Mouse (Mus musculus): Measurements from ENCODE around the gene Foxs1.
A peak's percentile ranks its signal among the peaks of the same experiment; 100 is the strongest.

Gene Foxs1

DNA sequence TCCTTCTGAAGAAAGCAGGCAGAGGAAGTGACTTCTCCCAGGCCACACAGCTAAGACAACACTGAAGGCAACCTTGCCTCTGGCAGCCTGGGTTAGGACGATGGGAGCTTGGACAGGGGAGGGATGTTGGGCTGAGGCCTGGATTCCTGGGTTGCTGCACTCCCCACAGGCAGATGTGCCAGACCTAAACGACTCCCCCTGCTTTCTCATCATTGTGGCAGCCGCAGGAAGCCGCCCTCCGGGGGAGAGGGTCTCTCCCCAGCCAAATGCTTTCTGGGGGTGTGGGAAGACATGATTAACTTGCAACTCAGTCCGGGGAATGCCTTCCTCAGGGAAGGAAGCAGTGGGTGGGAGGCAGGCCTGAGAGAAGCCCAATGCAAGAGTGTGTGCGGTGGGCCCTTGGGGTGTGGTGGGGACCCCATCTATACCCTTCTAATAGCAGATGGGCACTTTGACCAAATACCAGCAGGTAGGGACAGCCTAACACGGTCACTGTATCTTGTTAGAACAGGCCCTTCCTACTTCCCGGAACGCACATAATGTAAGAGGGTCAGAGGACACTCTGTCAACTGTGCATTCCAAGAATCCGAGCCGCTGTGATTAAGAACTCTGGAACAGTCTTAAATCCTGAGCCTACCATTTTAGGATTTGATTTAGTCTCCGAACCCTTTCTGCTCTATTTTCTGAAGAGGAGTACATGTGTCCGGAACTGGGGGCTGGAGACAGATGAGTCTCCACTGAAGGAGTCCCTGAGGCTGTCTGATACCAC lies 4.6 kb downstream of the Foxs1 start:
- DNase-seq (ENCODE audit: low read depth, low spot score): no peak

DNA sequence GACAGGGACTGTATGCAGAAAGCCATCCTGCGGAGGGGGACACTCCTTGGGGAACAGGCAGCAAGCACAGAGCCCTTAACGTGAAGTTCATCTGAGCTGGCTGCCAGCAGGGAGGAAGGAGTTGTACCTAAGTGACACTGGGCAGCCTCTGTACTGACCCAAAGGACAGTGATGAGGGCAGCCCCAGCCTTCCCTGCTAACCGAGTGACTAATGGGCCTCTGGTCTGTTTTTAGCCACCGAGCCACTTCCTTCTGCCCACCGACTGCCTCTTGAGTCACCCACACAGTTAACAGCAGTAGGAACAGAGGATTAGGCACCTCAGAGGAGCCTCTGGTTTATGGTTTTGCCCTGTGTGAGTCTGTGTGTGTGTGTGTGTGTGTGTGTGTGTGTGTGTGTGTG lies 5.6 kb downstream of the Foxs1 start:
- no peak for DNase-seq (ENCODE audit: low read depth, low spot score)

DNA sequence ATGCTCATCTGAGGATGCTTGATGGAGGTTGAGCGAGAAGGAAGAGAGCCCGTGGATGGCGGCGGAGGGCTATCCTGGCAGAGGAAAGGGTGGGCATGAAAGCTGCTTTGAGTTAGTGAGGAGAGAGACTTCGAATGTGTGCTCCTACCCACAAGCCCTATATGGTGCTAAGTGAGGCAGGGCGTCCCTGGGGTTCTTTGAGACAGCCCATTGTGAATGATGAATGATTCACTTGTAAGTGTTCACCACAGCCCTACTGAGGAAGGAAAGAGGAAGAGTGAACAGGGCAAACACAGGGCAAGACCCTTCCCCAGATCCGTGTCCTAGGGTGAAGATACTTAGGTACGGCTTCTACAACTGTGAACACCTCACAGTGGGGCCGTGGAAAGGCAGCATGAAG lies 6.1 kb downstream of the Foxs1 start:
- DNase-seq (ENCODE audit: low read depth, low spot score): no peak

DNA sequence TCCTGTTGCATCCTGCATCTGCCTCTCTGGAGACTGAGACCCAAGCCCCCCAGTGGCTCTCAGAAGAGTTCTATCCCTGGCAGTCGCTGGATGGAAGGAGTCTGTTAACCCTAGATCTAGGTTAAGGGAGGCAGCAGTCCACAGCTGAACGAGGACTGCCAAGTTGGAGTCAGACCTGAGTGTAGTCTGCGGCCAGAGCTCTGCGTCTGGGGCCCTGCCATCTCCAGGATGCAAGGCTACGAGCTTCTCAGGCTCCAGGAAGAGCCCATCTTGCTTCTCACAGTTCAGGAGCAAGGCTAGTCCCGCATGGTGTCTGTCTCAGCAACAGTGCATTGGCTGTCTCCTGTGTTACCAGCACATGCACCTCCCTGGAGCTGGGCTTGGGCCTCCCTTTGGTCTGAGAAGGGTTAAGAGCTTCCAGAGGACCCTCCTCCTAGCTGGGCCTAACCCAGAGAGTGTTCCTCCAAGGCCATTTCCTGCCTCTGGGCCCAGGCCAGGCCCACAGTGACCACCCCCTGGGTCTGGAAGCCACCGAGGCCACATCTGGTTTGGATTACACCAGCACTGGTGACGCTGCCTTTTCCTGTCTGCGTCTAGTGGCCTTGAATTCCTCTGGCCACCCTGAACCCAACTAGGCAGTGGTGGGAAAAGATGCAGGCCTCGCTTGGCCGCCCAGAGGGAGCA lies 7.7 kb downstream of the Foxs1 start:
- no peak for DNase-seq (ENCODE audit: low read depth, low spot score)

DNA sequence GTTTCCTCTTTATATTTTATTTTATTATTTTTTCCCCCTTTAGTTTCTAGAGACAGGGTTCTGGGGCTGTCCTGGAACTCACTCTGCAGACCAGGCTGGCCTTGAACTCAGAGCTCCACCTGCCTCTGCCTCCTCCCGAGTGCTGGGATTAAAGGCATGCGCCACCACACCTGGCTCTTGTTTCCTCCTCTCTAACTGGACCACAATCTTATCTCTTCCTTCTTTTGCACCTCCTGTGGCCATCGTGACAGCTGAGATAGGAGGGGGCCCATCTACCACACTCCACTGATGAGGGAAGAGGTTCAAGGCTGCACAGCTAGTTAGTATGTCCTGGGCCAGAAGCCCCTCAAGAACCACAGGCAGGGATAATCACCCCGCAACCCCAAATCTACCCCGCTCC lies 8.5 kb downstream of the Foxs1 start:
- DNase-seq (ENCODE audit: low read depth, low spot score): no peak

DNA sequence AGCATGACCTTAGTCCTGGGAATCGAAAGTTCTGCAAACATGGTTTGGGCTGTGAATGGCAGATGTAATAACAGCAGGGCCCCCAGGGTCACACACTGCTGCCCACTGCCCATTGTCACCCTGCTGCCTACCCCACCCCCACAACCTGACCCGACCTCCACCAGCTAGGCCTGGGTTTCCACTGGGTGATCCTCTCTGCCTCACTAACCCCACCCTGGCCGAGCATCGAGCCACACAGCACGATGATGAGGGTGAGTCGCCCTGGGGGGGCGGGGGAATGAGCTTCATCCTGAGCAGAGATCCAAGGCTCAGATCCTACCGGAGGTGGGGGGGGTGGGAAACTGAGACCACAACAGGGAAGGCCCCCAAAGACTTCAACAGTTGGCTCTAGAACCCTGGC lies 8.9 kb downstream of the Foxs1 start:
- DNase-seq (ENCODE audit: low read depth, low spot score): no peak

DNA sequence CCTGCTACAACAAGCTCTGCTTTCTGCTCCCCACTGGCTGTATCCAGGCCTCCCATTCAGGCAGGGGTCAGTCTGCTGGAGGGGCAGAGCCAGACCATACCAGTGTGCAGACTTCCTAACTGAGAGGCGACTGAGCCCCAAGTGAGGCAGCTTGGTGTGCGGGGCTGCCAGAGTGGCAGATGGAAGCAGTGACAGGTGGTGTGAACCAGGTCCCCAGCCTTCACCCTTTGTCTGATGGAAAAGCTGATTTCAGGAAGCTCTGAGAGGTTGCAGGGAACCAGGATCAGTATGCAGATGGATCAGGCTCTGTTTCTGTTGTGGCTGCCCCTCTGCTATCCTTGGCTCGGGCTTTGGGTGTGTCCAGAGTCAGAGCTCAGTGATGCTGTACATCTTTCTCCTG lies 9.4 kb downstream of the Foxs1 start:
- no peak for DNase-seq (ENCODE audit: low read depth, low spot score)

DNA sequence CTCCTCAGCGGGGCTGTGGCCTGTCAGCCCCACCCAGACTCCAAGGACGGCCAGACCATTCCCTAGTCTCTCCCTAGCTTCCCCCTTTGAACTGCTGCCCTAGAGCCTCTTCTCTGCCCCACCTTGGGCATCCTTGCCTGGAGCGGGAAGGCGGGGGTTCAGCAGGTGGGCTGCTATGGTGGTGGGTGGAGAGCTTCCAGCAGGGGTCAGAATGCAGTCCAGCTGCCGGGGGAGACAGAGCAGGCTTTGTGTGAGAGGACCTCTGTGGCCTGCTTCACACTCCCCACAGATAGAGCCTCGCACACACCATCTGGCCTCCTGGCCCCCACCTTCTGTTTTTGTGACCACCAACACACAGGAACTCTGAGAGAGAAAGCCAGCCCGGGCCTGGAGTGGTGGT lies 10.6 kb downstream of the Foxs1 start:
- DNase-seq (ENCODE audit: low read depth, low spot score): no peak

DNA sequence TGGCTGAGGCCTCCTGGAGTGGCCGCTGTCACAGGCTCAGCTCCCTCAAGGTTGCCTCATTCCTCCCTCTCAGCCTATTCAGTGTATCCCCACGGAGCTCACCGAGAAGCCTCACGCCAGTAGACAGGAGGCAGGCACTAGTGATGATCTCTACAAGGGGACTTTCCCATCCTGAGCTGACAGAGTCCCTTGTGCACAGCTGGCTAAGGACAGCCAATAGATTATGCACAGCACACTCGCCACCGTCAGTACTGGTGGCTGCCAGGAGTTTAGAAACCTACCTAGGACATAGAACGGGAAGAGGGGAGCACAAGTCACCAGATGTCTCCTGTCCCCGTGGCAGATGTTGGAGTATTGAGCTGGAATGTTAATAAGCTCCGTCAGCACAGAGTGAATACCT lies 15.3 kb downstream of the Foxs1 start:
- no peak for DNase-seq (ENCODE audit: low read depth, low spot score)

DNA sequence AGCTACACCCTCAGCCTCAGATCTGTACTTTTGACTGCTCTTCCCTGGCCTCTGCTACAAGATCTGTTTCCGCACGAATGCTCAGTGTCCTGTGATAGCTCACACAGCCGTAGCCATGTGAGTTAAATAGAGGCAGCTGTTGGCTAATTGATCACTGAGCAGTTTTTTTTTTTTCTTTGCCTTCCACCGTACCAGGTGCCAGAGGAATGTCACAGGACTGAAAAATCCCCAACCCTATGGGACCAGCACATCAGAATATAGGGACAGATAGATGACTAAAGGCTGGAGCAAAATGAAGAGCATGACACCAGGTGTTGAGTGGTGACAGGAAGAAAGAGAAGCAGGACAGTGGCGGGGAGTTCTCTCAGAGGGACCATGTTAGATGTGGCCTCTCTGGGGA lies 16.9 kb downstream of the Foxs1 start:
- no peak for DNase-seq (ENCODE audit: low read depth, low spot score)

DNA sequence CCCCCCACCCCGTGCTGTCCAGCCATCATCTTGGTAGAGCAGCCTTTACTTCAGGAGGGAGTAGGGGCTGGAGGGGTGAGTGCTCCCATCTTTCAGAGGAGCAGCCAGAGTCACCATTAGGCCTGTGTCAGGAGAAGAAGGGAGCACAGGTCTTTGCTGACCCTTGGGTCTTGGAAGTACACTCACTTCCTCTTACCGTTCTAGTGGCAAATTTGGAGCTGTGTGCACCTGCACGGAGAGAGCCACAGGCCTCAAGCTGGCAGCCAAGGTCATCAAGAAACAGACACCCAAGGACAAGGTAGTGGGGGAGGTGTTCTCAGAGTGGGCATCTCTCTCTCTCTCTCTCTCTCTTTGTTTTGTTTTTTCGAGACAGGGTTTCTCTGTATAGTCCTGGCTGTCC lies 17.6 kb downstream of the Foxs1 start:
- DNase-seq (ENCODE audit: low read depth, low spot score): no peak

DNA sequence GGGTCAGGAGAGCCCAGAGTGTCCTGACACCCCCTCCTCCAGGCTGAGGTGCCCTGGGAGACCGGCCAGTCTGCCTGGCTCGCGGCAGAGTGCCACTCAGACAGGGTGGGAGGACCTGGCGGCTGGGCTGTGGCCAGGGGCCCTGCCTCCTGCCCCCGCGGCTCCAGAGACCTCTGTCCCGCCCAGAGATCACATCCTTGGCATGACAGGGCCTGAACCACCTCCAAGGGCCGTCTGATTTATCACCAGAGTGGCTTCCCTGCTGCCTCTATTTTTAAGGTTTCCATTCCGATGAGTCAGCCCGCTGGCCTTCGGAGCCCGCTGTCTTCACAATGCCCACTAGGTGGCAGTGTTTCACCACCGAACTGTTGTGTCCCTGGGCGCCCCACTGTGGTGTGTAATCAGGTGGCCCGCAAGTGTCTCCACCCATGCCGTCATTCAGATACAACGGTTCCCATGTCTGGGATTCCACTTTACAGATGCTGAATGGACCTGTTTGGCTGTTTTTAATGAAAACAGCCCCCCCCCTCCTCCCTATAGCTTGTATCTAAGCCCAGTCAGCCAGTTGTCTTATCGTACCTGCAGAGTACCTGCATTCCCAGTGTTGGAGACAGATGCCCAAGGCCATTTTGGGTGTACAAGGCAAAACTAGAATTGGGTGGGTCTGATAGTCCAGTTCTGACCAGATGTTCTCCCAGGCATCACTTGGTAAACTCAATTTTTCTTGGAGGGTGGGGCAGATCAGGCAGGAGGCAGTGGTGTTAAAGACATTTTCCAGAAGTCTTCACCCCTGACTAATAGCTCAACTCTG lies 18.5 kb downstream of the Foxs1 start:
- DNase-seq (ENCODE audit: low read depth, low spot score): peak; percentile 83

DNA sequence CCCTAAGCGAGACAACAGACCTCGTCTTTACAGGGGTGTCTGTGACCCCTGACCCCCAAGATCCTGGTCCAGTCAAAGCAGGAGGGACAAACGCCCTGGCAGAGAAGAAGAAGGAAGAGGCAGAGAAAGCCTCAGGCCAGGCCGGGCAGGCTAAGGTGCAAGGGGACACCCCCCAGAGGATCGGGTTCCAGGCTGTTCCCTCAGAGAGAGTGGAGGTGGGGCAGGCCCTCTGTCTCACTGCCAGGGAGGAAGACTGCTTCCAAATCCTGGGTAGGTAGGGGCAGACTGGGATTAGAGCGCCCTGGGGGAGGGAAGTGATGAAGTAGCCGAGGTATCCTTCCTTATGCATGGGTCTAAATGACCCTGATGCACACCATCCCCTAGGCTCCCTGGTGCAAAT lies 19.5 kb downstream of the Foxs1 start:
- no peak for DNase-seq (ENCODE audit: low read depth, low spot score)

DNA sequence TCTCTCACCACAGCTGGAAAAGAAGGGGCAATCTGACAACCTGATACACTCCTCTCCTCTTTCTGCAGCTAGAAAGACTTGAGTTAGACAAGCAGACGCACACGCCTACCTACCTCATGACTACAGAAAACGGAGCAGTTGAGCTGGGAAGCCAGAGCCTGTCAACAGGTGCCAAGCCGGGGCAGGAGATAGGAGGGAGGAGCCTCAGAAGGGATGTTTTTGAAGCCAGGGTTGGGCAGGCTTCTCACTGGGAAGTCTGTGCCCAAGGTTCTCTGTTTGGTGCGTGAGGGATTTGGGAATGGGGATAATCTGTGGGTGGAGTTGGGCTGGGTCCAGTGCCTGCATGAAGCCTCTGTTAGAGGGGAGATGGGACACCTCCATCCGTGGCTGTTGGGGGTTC lies 21.6 kb downstream of the Foxs1 start:
- no peak for DNase-seq (ENCODE audit: low read depth, low spot score)

DNA sequence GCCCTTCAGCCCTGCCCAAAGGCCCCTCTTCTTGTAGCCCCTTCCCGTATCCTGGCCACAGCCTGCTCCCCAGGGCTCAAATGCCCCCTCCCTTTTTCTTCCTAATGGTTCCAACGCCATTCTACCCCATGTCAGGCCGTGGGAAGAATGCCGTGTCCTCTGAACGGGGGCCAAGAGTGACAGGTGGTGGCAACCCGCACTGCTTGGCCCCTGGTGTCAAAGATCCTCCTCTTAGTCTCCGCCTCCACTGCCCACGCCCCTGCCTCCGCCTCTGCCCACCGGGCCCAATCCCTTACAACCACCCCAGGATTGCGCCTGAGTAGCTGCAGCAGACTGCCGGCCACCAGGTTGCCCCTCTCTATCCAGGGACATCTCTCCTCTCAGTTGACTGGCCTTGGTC lies 22.0 kb downstream of the Foxs1 start, which contains the start of gene Mylk2:
Mylk2 (plus strand) TSS at position 322 of the 400 bp plus-strand sequence.
- DNase-seq (ENCODE audit: low read depth, low spot score): no peak

DNA sequence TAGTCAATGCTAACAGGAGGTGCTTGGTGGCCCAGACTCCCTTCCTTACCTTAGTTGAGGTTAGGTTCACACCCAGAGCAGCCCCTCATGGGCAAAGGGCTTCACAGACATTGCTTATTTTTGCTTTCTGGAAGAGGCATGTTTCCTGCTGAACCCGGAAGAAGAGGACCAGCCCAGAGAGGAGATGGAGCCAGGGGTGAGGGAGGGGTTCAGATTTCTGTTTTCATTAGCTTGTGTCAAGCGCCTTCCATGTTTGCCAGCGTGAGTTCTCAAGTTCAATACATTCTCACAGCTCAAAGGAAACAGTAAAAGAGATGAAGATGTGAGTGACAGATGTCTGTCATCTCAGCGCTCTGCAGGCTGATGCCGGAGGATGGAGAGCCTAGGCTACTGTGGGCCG lies 23.2 kb downstream of the Foxs1 start:
- no peak for DNase-seq (ENCODE audit: low read depth, low spot score)

DNA sequence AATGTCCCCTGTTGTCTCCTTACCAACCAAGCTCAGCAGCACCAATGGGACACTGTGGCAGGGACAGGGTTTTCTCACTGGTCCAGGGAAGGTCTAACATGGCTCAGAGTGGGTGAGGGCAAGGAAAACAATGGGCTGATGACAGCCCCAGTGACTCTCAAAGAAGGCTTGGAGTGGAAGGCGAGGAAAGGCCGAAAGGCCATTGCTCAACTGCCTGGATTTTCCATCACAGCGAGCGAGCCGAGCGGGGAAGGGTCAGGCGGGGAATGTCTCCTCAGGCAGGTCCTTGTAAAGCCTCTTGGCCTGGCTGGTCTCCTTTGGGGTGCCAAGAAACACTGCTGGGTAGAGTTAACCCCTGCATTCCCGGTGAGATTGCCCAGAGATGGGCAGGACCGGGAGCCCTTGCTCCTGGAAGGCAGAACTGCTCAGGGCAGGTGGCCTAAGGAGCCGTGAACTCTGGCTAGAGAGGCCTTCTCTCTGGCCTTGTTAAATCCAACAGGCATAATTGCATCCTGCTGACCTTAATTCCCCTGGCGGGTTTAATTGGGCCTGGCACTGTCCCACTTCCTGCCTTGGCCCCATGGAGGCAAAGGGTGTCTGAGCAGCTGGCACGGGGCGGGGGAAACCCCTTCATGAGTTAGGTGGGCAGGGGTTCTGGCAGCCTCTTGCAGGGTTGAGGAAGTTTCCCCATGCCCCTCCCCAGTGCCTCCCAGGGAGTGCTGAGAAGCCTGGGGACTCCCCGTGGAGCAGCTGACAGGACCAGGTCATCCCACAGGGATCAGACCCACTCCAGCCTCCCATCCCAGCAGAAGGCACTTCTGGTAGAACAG lies 25.7 kb downstream of the Foxs1 start:
- DNase-seq (ENCODE audit: low read depth, low spot score): peak; percentile 35

DNA sequence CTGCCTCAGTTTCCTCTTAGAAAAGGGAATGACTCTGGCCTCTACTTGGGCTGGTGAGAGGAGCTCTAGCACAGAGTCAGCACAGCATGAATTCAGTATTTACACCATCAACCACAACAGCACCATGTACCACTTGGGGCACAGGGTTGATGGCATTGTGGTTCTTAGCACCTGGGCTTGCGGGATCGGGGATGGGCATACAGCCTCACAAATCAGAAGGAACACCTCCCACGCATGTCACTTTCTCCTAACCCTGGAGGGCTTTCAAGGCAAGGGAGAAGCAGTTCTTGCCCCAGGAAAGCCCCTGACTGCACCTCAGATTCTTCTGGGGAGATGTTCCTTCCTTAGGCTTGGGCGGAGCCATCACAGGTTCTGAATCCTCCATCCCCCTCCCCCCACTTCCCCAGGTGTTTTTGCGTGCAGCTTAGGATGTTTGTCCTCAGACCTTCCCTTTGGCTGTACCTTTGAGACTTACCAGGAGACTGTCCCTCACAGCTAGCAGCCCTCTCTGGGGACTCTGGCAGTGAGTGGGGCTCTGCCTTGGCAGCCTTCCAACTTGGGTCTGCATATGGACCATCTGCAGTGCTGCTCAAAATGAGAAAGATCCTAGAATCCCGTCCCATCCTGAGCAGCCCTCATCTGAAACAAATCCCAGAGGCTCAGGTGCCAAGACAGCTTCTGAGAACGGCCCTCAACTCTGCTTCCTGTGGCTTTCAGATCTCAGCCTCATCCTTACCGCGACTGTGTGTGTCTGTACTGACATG lies 26.6 kb downstream of the Foxs1 start:
- DNase-seq (ENCODE audit: low read depth, low spot score): peak; percentile 70

DNA sequence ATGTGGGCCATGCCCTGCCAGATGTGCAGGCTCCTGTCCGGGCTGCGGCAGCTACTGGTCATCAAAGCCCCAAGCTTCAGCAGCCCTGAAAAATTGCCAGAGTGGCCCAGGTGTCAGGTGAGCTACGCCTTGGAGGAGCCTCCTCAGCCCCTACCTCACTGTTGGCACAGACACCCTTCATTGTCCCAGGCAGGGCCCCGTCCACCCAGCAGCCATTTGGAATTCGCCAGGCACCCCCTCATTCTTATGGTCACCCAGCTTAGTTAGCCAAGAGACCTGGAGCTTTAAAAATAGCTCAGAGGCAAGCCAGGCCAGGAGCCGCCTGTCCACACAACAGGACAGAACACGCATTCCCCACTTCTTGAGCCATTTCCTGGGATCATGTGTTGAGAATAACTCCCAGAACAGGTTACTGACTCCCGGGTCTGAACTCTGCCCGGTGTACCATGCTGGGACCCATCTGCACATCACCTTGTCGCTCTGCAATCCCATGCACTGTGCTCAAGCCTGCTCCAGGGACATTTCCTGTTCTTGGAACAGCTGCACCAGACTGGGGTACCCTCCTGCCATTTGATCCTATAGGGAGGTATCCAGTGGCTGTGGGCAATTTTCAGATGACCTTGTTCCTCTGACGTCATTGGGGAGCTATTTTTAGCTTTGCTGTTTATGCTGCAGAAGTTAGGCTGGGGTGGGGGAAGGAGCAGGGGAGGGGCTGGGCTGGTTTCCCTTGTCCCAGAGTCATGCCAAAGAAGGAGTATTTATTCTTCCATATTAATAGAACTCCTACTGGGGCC lies 27.8 kb downstream of the Foxs1 start:
- DNase-seq (ENCODE audit: low read depth, low spot score): peak; percentile 28

DNA sequence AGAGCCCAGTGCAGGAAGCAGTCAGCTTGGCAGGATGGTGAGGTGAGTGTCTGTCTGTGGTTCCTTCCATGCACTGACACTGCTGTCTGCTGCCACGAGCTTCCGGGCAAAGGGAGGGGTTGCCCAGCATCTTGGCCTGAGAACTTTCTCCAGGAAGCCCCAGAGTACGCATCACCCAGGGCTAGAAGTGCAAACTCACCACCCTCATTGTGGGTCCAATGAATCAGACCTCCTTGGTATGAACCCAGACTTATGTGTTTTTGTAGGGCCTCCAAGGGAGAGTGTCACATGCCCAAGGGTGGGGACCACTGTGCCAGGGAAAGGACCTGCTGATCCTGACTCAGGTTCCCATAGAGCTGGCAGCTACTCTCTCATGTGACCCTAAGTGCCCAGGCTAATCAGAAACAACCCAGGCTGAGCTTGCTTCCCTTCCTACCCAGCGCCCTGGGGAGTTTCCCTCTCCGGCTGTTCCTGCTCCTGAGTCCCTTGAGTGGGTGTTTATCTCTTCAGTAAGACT lies 28.8 kb downstream of the Foxs1 start:
- DNase-seq (ENCODE audit: low read depth, low spot score): peak; percentile 75
